Mouse (Mus musculus) lung, adult 2 months (tissue): Measurements from ENCODE around the gene Thrap3.

ENCODE experiments used
- CTCF ChIP-seq: fragments of 200-500 bp; IDR thresholded peaks from 2 replicates; pipeline ENCODE4 v1.5.1; 2011; ENCODE audit warnings: mild to moderate bottlenecking, low read length, control low read depth; ENCODE audit not compliant: insufficient read depth
- POLR2A ChIP-seq: fragments of 200-500 bp; IDR thresholded peaks from 2 replicates; pipeline ENCODE4 v1.6.1; 2011; ENCODE audit warnings: low read depth, mild to moderate bottlenecking, control low read depth, low read length, borderline replicate concordance; ENCODE audit errors: extremely low read depth

DNA sequence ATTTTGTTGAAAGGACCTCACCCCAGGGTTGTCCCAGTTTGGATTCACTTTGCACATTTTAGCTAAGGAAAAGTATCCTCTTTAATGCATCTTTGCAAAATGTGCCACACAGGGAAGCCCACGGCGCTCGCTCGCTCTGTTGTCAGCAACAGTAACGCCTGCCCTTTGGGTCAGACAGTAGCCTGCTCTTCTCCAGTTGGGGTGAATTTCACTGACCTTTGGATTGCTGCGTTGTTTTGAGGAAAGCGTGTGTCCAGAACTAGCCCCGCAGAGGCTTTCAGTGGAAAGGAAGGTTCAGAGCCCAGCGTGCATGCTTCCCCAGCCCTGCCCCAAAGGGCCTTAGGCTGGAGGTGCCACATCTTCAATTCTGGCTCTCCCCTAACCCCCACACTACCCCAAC lies 87.1 kb downstream of the Thrap3 start:
- TF ChIP-seq CTCF (no peak), POLR2A (no peak)
